Mouse (Mus musculus) lung, adult 2 months (tissue): Measurements from ENCODE around the gene Dph5.

Source experiments
- CTCF ChIP-seq: fragments of 200-500 bp; IDR thresholded peaks from 2 replicates; pipeline ENCODE4 v1.5.1; 2011; ENCODE audit warnings: mild to moderate bottlenecking, low read length, control low read depth; ENCODE audit not compliant: insufficient read depth
- POLR2A ChIP-seq: fragments of 200-500 bp; IDR thresholded peaks from 2 replicates; pipeline ENCODE4 v1.6.1; 2011; ENCODE audit warnings: low read depth, mild to moderate bottlenecking, control low read depth, low read length, borderline replicate concordance; ENCODE audit errors: extremely low read depth

GRCm38 (mm10) chr3:115974995-115975394, 87.4 kb downstream of the Dph5 start:
- TF ChIP-seq CTCF, result no peak
- TF ChIP-seq POLR2A, result no peak
